Mouse (Mus musculus): ENCODE results near the gene Ccdc15.

- TF ChIP-seq CTCF (IDR thresholded peaks at IDR 0.05; ENCODE audit: low read depth) (no peak), EP300 (optimal IDR thresholded peaks at IDR 0.05) (no peak)
These were observed 97.6 kb downstream of the Ccdc15 start for GRCm38 (mm10) chr9:37250631-37251030.
